Mouse (Mus musculus): ENCODE data around the gene Dok3.
"Not testable (repeated sequence)": the region's sequence is repeated elsewhere in the genome, so short reads cannot be mapped to it uniquely, and the experiment has no call there.

The Dok3 gene

GRCm38 (mm10) chr13:55529198-55529915 lies at the start of gene Dok3:
Gene Dok3, minus strand, starts transcription at chr13:55529296.
- in situ Hi-C loops (cut with MboI, MseI), result no loop called here

- in situ Hi-C loops (cut with MboI, MseI), result no loop called here
Observed at GRCm38 (mm10) chr13:55578086-55578485, 49.0 kb upstream of the Dok3 start.

- in situ Hi-C loops (cut with MboI, MseI), result not testable (repeated sequence)
Observed at GRCm38 (mm10) chr13:55576872-55577271, 47.8 kb upstream of the Dok3 start.

GRCm38 (mm10) chr13:55575932-55576331 lies 46.8 kb upstream of the Dok3 start:
- in situ Hi-C loops (cut with MboI, MseI), result no loop called here

- in situ Hi-C loops (cut with MboI, MseI), result no loop called here
Observed at GRCm38 (mm10) chr13:55574321-55574720, 45.2 kb upstream of the Dok3 start.

GRCm38 (mm10) chr13:55573432-55573831 lies 44.3 kb upstream of the Dok3 start, which contains the start of gene Tmed9:
Gene Tmed9, plus strand, starts transcription at chr13:55573732.
- in situ Hi-C loops (cut with MboI, MseI), result no loop called here

GRCm38 (mm10) chr13:55571977-55572376 lies 42.9 kb upstream of the Dok3 start:
- in situ Hi-C loops (cut with MboI, MseI), result no loop called here

- in situ Hi-C loops (cut with MboI, MseI), result no loop called here
Observed at GRCm38 (mm10) chr13:55571027-55571751, 42.1 kb upstream of the Dok3 start, which contains the start of gene Fam193b. Gene Fam193b, minus strand, starts transcription at chr13:55571120.

- in situ Hi-C loops (cut with MboI, MseI), result no loop called here
Observed at GRCm38 (mm10) chr13:55570286-55570973, 41.3 kb upstream of the Dok3 start.

GRCm38 (mm10) chr13:55569726-55570285 lies 40.7 kb upstream of the Dok3 start:
- in situ Hi-C loops (cut with MboI, MseI), result no loop called here

GRCm38 (mm10) chr13:55568524-55568923 lies 39.4 kb upstream of the Dok3 start:
- in situ Hi-C loops (cut with MboI, MseI), result not testable (repeated sequence)

- in situ Hi-C loops (cut with MboI, MseI), result no loop called here
Observed at GRCm38 (mm10) chr13:55567949-55568348, 38.9 kb upstream of the Dok3 start.

GRCm38 (mm10) chr13:55567001-55567400 lies 37.9 kb upstream of the Dok3 start:
- in situ Hi-C loops (cut with MboI, MseI), result no loop called here

- in situ Hi-C loops (cut with MboI, MseI), result no loop called here
Observed at GRCm38 (mm10) chr13:55563266-55563879, 34.3 kb upstream of the Dok3 start.

GRCm38 (mm10) chr13:55557499-55557898 lies 28.4 kb upstream of the Dok3 start:
- in situ Hi-C loops (cut with MboI, MseI), result no loop called here

GRCm38 (mm10) chr13:55555921-55556320 lies 26.8 kb upstream of the Dok3 start:
- in situ Hi-C loops (cut with MboI, MseI), result no loop called here

- in situ Hi-C loops (cut with MboI, MseI), result loop anchor here in 1 of 2 experiments (10.0 kb wide), 1 partner anchor 894 kb away; no protein-coding TSS in a partner anchor
Observed at GRCm38 (mm10) chr13:55549061-55549460, 20.0 kb upstream of the Dok3 start.

GRCm38 (mm10) chr13:55548426-55548825 lies 19.3 kb upstream of the Dok3 start:
- in situ Hi-C loops (cut with MboI, MseI), result loop anchor here in 1 of 2 experiments (10.0 kb wide), 1 partner anchor 894 kb away; no protein-coding TSS in a partner anchor

GRCm38 (mm10) chr13:55547916-55548315 lies 18.8 kb upstream of the Dok3 start:
- in situ Hi-C loops (cut with MboI, MseI), result loop anchor here in 1 of 2 experiments (10.0 kb wide), 1 partner anchor 893 kb away; no protein-coding TSS in a partner anchor

- in situ Hi-C loops (cut with MboI, MseI), result loop anchor here in 1 of 2 experiments (10.0 kb wide), 1 partner anchor 890 kb away; no protein-coding TSS in a partner anchor
Observed at GRCm38 (mm10) chr13:55544792-55545191, 15.7 kb upstream of the Dok3 start.

GRCm38 (mm10) chr13:55543447-55543846 lies 14.4 kb upstream of the Dok3 start:
- in situ Hi-C loops (cut with MboI, MseI), result loop anchor here in 1 of 2 experiments (10.0 kb wide), 1 partner anchor 889 kb away; no protein-coding TSS in a partner anchor
